Mouse (Mus musculus): Measurements from ENCODE around the gene Eps15l1. TPM values are rescaled to one million over a fixed set of nuclear protein-coding genes. Genes with fewer than 3 reads are reported as not detected.
A peak's percentile ranks its signal among the peaks of the same experiment; 100 is the strongest.

Eps15l1 gene
- total and polyA plus RNA-seq, 2 experiments from 2014 or later = 48.8 to 62.9 TPM

DNA sequence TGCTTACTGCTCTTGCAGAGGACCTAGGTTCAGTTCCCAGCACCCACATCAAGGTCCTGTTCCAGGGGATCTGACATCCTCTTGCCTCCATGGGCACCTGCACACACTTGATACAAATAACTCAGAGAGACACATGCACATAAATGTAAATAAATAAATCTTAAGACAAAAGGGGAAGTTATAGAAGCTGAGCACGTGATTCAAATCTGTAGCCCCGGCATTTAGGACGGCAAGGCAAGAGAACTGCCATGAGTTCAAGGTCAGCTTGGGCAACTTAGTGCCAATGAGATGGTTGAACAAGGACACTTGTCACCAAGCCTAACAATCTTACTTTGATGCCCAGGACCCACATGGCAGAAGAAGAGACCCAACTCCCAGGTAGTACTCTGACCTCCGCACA is 3.2 kb downstream of the Eps15l1 start:
- peaks cover 20% of the 10 kb centered on the region for H3K4me1 ChIP-seq (ENCODE audit: insufficient read depth)
- no peak overlapping the region for H3K4me3 ChIP-seq (ENCODE audit: low read depth, low read length)
- no peak overlapping the region for H3K27ac ChIP-seq (ENCODE audit: low read depth, low read length)
- peaks cover 4% of the 10 kb centered on the region; the same call in 1 of the 2 replicates for H3K36me3 ChIP-seq (ENCODE audit: insufficient read depth)
- H3K4me2 ChIP-seq (ENCODE audit: low read depth) = no peak overlapping the region
- H3K9ac ChIP-seq = no peak overlapping the region
- WGBS = 94% methylated on average over 4 of the region's 4 CpGs
- TF ChIP-seq CTCF (IDR thresholded peaks at IDR 0.05; ENCODE audit: low read depth) = no peak
- H3K27me3 ChIP-seq (ENCODE audit: insufficient read depth, low read length) = no peaks in the 10 kb centered on the region
- H3K9me3 ChIP-seq (ENCODE audit: low read length) = no peaks in the 10 kb centered on the region
- DNase-seq (no peak), ATAC-seq (no peak)

DNA sequence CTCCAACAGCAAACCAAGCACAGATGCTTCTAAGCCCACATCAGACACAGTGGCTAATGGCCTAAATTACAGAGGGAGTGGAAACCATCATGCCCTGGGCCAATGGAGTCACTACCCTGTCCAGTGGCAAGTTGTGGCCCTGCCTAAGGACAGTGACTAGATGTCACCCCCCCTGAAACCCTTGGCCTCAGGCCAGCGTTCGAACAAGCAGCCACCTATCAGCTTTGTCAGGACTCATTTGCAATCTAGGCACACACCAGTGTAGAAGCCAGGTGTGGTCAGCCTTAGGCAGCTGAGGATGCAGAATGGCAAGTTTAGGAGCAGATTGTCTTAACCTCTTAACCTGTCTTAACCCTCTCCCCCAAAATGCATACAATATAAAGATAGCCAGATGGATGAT is 6.0 kb downstream of the Eps15l1 start:
- ATAC-seq = no peak
- 77% methylated on average over 2 of the region's 2 CpGs for WGBS
- H3K4me1 ChIP-seq (ENCODE audit: insufficient read depth) = peaks cover 16% of the 10 kb centered on the region
- peaks cover 8% of the 10 kb centered on the region for H3K36me3 ChIP-seq (ENCODE audit: insufficient read depth)
- H3K4me2 ChIP-seq (ENCODE audit: low read depth) = no peak overlapping the region
- H3K9ac ChIP-seq = no peak overlapping the region
- TF ChIP-seq CTCF (IDR thresholded peaks at IDR 0.05; ENCODE audit: low read depth) = no peak
- H3K9me3 ChIP-seq (ENCODE audit: low read length) = no peaks in the 10 kb centered on the region
- no peak for DNase-seq
- H3K27me3 ChIP-seq (ENCODE audit: insufficient read depth, low read length) = no peaks in the 10 kb centered on the region
- H3K4me3 ChIP-seq (ENCODE audit: low read depth, low read length) = no peak overlapping the region
- H3K27ac ChIP-seq (ENCODE audit: low read depth, low read length) = no peak overlapping the region

DNA sequence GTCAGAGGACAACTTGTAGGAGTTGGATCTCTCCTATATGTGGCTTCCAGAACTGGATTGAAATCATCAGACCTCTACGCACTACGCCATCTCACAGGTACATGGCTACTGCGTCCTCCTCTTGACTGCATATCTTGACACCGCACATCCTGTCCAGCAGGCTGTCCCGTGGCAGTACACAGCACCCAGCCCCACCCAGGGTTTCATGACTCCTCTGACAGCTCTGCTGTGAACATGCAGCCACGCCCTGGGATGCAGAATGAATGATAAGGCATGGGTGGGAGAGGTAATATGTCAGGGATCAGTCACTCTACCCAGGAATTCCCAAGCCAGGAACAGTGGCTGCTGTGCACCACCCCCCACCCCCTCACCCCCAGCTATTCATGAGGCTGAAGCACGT is 7.4 kb downstream of the Eps15l1 start:
- Histone ChIP-seq H3K9ac (no peak overlapping the region), H3K4me3 (ENCODE audit: low read depth, low read length) (no peak overlapping the region), H3K4me1 (ENCODE audit: insufficient read depth) (peaks cover 3% of the 10 kb centered on the region; the same call in 1 of the 2 replicates), H3K4me2 (ENCODE audit: low read depth) (no peak overlapping the region), H3K27ac (ENCODE audit: low read depth, low read length) (no peak overlapping the region), H3K9me3 (ENCODE audit: low read length) (no peaks in the 10 kb centered on the region), H3K27me3 (ENCODE audit: insufficient read depth, low read length) (no peaks in the 10 kb centered on the region), H3K36me3 (ENCODE audit: insufficient read depth) (peaks cover 8% of the 10 kb centered on the region)
- 93% methylated on average over 7 of the region's 7 CpGs for WGBS
- no peak for DNase-seq
- ATAC-seq = no peak
- TF ChIP-seq CTCF (IDR thresholded peaks at IDR 0.05; ENCODE audit: low read depth) = no peak

DNA sequence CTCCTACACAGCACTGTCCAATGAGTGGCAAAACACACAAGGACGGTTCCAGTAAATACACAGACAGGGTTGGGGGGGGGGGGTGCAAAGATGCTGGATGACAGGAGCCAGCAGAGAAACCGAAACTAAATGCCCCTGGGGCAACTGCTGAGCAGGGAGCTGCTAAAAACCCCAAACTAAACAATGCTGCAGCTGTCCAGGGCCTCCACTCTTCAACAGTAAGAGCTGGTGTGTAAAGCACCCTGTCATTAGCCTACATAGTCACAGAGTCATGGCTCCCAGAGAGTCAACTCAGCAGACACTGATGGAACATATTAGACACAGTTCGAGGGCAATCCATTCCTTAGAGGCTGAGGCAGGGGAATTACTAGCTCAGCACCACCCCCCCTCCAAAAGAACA is 11.8 kb downstream of the Eps15l1 start:
- Histone ChIP-seq H3K4me1 (ENCODE audit: insufficient read depth) (no peaks in the 10 kb centered on the region), H3K4me3 (ENCODE audit: low read depth, low read length) (no peak overlapping the region), H3K4me2 (ENCODE audit: low read depth) (no peak overlapping the region), H3K27ac (ENCODE audit: low read depth, low read length) (no peak overlapping the region), H3K9ac (no peak overlapping the region), H3K27me3 (ENCODE audit: insufficient read depth, low read length) (no peaks in the 10 kb centered on the region), H3K36me3 (ENCODE audit: insufficient read depth) (peaks cover 4% of the 10 kb centered on the region), H3K9me3 (ENCODE audit: low read length) (no peaks in the 10 kb centered on the region)
- TF ChIP-seq CTCF (IDR thresholded peaks at IDR 0.05; ENCODE audit: low read depth) = no peak
- ATAC-seq = 0 out of 2 replicates have a peak, but pooled peaks have one; percentile 10
- 60% methylated on average over 3 of the region's 3 CpGs for WGBS
- no peak for DNase-seq

DNA sequence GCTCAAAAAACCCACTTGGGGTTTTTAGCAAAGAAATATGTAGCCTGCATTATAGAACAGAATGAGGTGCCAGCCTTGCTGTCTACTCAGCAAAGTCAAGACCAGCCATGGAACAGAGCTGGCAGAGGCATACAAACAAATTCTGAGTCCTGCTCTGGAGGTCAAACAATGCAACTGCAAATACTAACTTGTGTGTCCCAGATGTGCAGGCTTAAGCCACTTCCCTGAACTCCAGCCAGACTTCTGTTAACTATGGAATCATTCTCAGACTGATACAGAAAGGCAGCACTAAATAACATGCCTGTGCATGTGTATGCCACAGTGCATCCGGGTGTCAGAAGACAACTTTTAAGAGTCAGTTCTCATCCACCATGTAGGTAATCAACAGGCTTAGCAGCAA is 13.4 kb downstream of the Eps15l1 start:
- H3K27me3 ChIP-seq (ENCODE audit: insufficient read depth, low read length) = no peaks in the 10 kb centered on the region
- 85% methylated on average over 1 of the region's 1 CpGs for WGBS
- H3K36me3 ChIP-seq (ENCODE audit: insufficient read depth) = peaks cover 4% of the 10 kb centered on the region; the same call in 1 of the 2 replicates
- no peaks in the 10 kb centered on the region for H3K4me1 ChIP-seq (ENCODE audit: insufficient read depth)
- no peaks in the 10 kb centered on the region for H3K9me3 ChIP-seq (ENCODE audit: low read length)
- H3K4me3 ChIP-seq (ENCODE audit: low read depth, low read length) = no peak overlapping the region
- no peak for DNase-seq
- H3K27ac ChIP-seq (ENCODE audit: low read depth, low read length) = no peak overlapping the region
- ATAC-seq = no peak
- H3K9ac ChIP-seq = no peak overlapping the region
- no peak for TF ChIP-seq CTCF (IDR thresholded peaks at IDR 0.05; ENCODE audit: low read depth)
- no peak overlapping the region for H3K4me2 ChIP-seq (ENCODE audit: low read depth)

DNA sequence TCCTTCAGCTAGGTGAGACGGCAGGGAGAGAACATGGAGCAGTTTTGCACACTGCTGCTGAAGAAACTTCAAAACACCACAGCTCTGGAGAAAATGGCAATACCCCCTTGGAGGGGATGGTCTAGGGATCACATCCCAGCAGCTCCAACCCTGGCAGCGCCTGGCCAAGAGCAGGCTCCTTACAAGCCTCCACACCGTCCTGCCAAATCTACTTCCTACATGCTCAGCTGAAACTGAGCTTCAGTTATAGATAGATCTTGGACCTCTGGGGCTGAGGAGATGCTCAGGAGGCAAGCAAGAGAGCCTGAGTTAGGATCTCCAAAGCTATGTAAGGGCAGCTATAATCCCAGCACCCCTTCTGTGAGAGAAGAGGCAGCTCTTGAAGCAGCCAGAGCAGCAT is 18.3 kb downstream of the Eps15l1 start:
- Histone ChIP-seq H3K27me3 (ENCODE audit: insufficient read depth, low read length) (no peaks in the 10 kb centered on the region), H3K36me3 (ENCODE audit: insufficient read depth) (0 out of 2 replicates have a peak, but pooled peaks cover 19% of the 10 kb centered on the region), H3K9me3 (ENCODE audit: low read length) (no peaks in the 10 kb centered on the region), H3K9ac (no peak overlapping the region), H3K4me1 (ENCODE audit: insufficient read depth) (no peaks in the 10 kb centered on the region), H3K27ac (ENCODE audit: low read depth, low read length) (no peak overlapping the region), H3K4me3 (ENCODE audit: low read depth, low read length) (no peak overlapping the region), H3K4me2 (ENCODE audit: low read depth) (no peak overlapping the region)
- DNase-seq (no peak), ATAC-seq (no peak)
- no peak for TF ChIP-seq CTCF (IDR thresholded peaks at IDR 0.05; ENCODE audit: low read depth)
- 95% methylated on average over 3 of the region's 3 CpGs for WGBS

DNA sequence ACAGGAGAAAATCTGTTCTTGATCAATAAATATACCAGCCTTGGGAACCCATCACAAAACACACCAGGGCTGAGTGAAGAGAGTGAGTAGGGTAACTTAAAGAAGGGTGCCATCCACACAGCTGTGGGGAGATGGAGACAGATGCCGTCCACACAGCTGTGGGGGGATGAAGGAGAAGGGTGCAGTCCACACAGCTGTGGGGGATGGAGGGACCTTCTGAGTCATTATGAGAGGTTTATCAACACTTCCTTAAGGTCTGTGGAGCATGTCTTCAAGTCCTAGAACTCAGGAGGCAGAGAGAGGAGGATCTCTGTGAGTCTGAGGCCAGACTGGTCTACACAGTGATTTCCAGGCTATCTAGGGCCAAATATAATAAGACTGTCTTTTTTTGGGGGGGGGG is 19.9 kb downstream of the Eps15l1 start:
- Histone ChIP-seq H3K36me3 (ENCODE audit: insufficient read depth) (peaks cover 35% of the 10 kb centered on the region), H3K4me1 (ENCODE audit: insufficient read depth) (no peaks in the 10 kb centered on the region), H3K9me3 (ENCODE audit: low read length) (no peaks in the 10 kb centered on the region), H3K4me3 (ENCODE audit: low read depth, low read length) (no peak overlapping the region), H3K27ac (ENCODE audit: low read depth, low read length) (no peak overlapping the region), H3K9ac (no peak overlapping the region), H3K27me3 (ENCODE audit: insufficient read depth, low read length) (no peaks in the 10 kb centered on the region), H3K4me2 (ENCODE audit: low read depth) (no peak overlapping the region)
- DNase-seq (no peak), ATAC-seq (no peak)
- WGBS = 83% methylated on average over 1 of the region's 1 CpGs
- no peak for TF ChIP-seq CTCF (IDR thresholded peaks at IDR 0.05; ENCODE audit: low read depth)

DNA sequence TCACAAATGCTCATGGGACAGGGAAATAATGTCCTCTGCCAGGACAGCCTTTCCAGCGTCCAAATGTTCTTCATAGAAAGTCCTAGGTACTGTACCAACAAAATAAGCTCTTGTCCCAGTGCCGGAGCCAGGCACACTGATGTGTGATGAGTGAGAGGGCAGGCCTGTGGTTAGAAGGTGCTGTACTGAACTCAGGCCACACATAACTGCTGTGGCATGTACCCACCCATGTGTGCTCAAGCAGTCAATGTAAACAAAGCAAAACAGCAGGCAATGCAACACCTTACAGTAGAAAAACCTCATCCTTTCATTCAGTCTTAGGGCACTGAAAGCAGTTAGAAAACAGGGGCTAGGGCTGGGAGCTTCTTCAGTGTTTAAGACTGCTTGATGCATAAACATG is 35.5 kb downstream of the Eps15l1 start:
- H3K4me3 ChIP-seq (ENCODE audit: low read depth, low read length) = no peak overlapping the region
- H3K9ac ChIP-seq = no peak overlapping the region
- TF ChIP-seq CTCF (IDR thresholded peaks at IDR 0.05; ENCODE audit: low read depth) = no peak
- H3K9me3 ChIP-seq (ENCODE audit: low read length) = no peaks in the 10 kb centered on the region
- no peak for DNase-seq
- H3K27me3 ChIP-seq (ENCODE audit: insufficient read depth, low read length) = no peaks in the 10 kb centered on the region
- H3K4me2 ChIP-seq (ENCODE audit: low read depth) = no peak overlapping the region
- H3K4me1 ChIP-seq (ENCODE audit: insufficient read depth) = no peaks in the 10 kb centered on the region
- no peak for ATAC-seq
- 97% methylated on average over 2 of the region's 2 CpGs for WGBS
- no peak overlapping the region for H3K27ac ChIP-seq (ENCODE audit: low read depth, low read length)
- H3K36me3 ChIP-seq (ENCODE audit: insufficient read depth) = peaks cover 100% of the 10 kb centered on the region
